Mouse (Mus musculus): Measurements from ENCODE around the gene Hmga2. TPM values are rescaled to one million over a fixed set of nuclear protein-coding genes. Genes with fewer than 3 reads are reported as not detected.

The Hmga2 gene
- total RNA-seq (2014; fragmentation: Nextera tagmentation) (0.60 and 0.87 TPM in 2 replicates), total RNA-seq (2017) (0.06 and 0.33 TPM in 2 replicates), polyA plus RNA-seq (2012) (not detected in 2 replicates)

- Histone ChIP-seq H3K4me1 (ENCODE audit: insufficient read depth, low read depth, low read length) (no peaks in the 10 kb centered on the region), H3K9me3 (replicated peaks) (peaks cover 48% of the 10 kb centered on the region), H3K27me3 (ENCODE audit: insufficient read depth, low read length) (no peaks in the 10 kb centered on the region), H3K4me3 (ENCODE audit: low read depth, low read length) (no peak within 1 kb of the TSS; the same call in 1 of the 2 replicates), H3K36me3 (replicated peaks) (no peaks in the 10 kb centered on the region)
- TF ChIP-seq GATA1 (IDR thresholded peaks at IDR 0.05; ENCODE audit: borderline replicate concordance, low read length) (no peak), CTCF (IDR thresholded peaks at IDR 0.05; ENCODE audit: low read depth, low read length) (no peak), POLR2AphosphoS5 (IDR thresholded peaks at IDR 0.05; ENCODE audit: insufficient replicate concordance, low read depth, low read length) (no peak), GATA2 (IDR thresholded peaks at IDR 0.05; ENCODE audit: borderline replicate concordance, low read depth, low read length) (no peak), TAL1 (conservative IDR thresholded peaks at IDR 0.05; ENCODE audit: low read depth, low read length) (no peak)
- no peak for ATAC-seq (ENCODE audit: extremely low read depth, insufficient number of reproducible peaks, low FRiP score, poor library complexity, severe bottlenecking)
- no peak for DNase-seq (ENCODE audit: low spot score)
Measured at GRCm38 (mm10) chr10:120475601-120476515, at the start of gene Hmga2. Hmga2 (minus strand) TSS chr10:120476469.

DNA sequence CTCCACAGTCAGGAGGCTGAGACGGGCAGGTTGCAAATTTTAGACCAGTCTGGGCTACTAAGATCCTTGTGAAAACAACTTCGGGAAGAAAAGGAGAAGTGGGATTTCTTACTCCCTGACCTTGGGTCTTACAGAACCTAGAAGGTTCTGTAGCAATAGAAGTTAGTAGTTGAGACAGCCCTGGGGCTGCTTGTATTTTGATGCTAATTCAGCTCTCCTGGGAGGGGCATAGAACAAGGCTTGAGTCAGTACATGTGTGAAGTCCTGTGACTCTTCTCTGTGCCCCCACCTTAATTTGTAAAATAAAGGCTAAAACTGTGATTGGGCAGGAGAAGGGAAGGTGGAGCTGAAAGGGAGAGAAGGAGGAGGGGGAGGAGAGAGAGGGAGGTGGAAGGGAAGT is 46.7 kb upstream of the Hmga2 start:
- no peaks in the 10 kb centered on the region for H3K27me3 ChIP-seq (ENCODE audit: insufficient read depth, low read length)
- H3K9me3 ChIP-seq (replicated peaks), result peaks cover 57% of the 10 kb centered on the region
- no peak for DNase-seq (ENCODE audit: low spot score)
- no peaks in the 10 kb centered on the region for H3K4me1 ChIP-seq (ENCODE audit: insufficient read depth, low read depth, low read length)
- no peak for ATAC-seq (ENCODE audit: extremely low read depth, insufficient number of reproducible peaks, low FRiP score, poor library complexity, severe bottlenecking)
- TF ChIP-seq CTCF (IDR thresholded peaks at IDR 0.05; ENCODE audit: low read depth, low read length) (no peak), POLR2AphosphoS5 (IDR thresholded peaks at IDR 0.05; ENCODE audit: insufficient replicate concordance, low read depth, low read length) (no peak), TAL1 (conservative IDR thresholded peaks at IDR 0.05; ENCODE audit: low read depth, low read length) (no peak), GATA1 (IDR thresholded peaks at IDR 0.05; ENCODE audit: borderline replicate concordance, low read length) (no peak), GATA2 (IDR thresholded peaks at IDR 0.05; ENCODE audit: borderline replicate concordance, low read depth, low read length) (no peak)
- no peak overlapping the region for H3K4me3 ChIP-seq (ENCODE audit: low read depth, low read length)
- H3K36me3 ChIP-seq (replicated peaks), result no peaks in the 10 kb centered on the region

GRCm38 (mm10) chr10:120521912-120522575 is 45.8 kb upstream of the Hmga2 start:
- Histone ChIP-seq H3K9me3 (replicated peaks) (peaks cover 59% of the 10 kb centered on the region), H3K36me3 (replicated peaks) (no peaks in the 10 kb centered on the region), H3K4me1 (ENCODE audit: insufficient read depth, low read depth, low read length) (no peaks in the 10 kb centered on the region), H3K27me3 (ENCODE audit: insufficient read depth, low read length) (no peaks in the 10 kb centered on the region), H3K4me3 (ENCODE audit: low read depth, low read length) (no peak overlapping the region)
- ATAC-seq (ENCODE audit: extremely low read depth, insufficient number of reproducible peaks, low FRiP score, poor library complexity, severe bottlenecking) (no peak), DNase-seq (ENCODE audit: low spot score) (no peak)
- no peak for TF ChIP-seq CTCF (IDR thresholded peaks at IDR 0.05; ENCODE audit: low read depth, low read length)
- no peak for TF ChIP-seq POLR2AphosphoS5 (IDR thresholded peaks at IDR 0.05; ENCODE audit: insufficient replicate concordance, low read depth, low read length)
- TF ChIP-seq GATA1 (IDR thresholded peaks at IDR 0.05; ENCODE audit: borderline replicate concordance, low read length), result no peak
- no peak for TF ChIP-seq GATA2 (IDR thresholded peaks at IDR 0.05; ENCODE audit: borderline replicate concordance, low read depth, low read length)
- no peak for TF ChIP-seq TAL1 (conservative IDR thresholded peaks at IDR 0.05; ENCODE audit: low read depth, low read length)

- no peak for DNase-seq (ENCODE audit: low spot score)
- H3K4me1 ChIP-seq (ENCODE audit: insufficient read depth, low read depth, low read length), result no peaks in the 10 kb centered on the region
- TF ChIP-seq CTCF (IDR thresholded peaks at IDR 0.05; ENCODE audit: low read depth, low read length) (no peak), POLR2AphosphoS5 (IDR thresholded peaks at IDR 0.05; ENCODE audit: insufficient replicate concordance, low read depth, low read length) (no peak), TAL1 (conservative IDR thresholded peaks at IDR 0.05; ENCODE audit: low read depth, low read length) (no peak), GATA1 (IDR thresholded peaks at IDR 0.05; ENCODE audit: borderline replicate concordance, low read length) (no peak), GATA2 (IDR thresholded peaks at IDR 0.05; ENCODE audit: borderline replicate concordance, low read depth, low read length) (no peak)
- H3K36me3 ChIP-seq (replicated peaks), result no peaks in the 10 kb centered on the region
- no peak for ATAC-seq (ENCODE audit: extremely low read depth, insufficient number of reproducible peaks, low FRiP score, poor library complexity, severe bottlenecking)
- H3K9me3 ChIP-seq (replicated peaks), result peaks cover 45% of the 10 kb centered on the region
- no peak overlapping the region for H3K4me3 ChIP-seq (ENCODE audit: low read depth, low read length)
- no peaks in the 10 kb centered on the region for H3K27me3 ChIP-seq (ENCODE audit: insufficient read depth, low read length)
Measured at GRCm38 (mm10) chr10:120516311-120516710, 40.0 kb upstream of the Hmga2 start.

DNA sequence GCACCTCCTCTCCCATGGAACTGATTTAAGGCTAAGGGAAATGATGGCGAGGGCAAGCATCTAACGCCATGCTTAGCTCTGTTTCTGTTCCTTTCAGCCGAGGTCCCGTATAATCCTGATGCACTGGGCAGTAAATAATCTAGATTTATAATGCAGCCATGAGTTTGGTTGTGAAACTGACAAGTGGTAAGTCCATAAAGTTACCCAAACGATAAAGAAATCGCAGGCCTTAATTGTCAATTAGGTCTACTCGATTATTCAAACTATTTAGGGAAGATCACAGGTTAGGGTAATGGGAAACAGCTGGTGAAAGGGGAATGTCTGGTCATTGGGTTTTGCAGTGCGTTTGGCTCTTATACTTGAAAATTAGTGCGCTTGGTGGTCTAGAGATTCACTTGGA is 37.5 kb upstream of the Hmga2 start:
- no peak for TF ChIP-seq CTCF (IDR thresholded peaks at IDR 0.05; ENCODE audit: low read depth, low read length)
- no peak for TF ChIP-seq GATA1 (IDR thresholded peaks at IDR 0.05; ENCODE audit: borderline replicate concordance, low read length)
- no peak for TF ChIP-seq TAL1 (conservative IDR thresholded peaks at IDR 0.05; ENCODE audit: low read depth, low read length)
- no peak for TF ChIP-seq GATA2 (IDR thresholded peaks at IDR 0.05; ENCODE audit: borderline replicate concordance, low read depth, low read length)
- no peak for TF ChIP-seq POLR2AphosphoS5 (IDR thresholded peaks at IDR 0.05; ENCODE audit: insufficient replicate concordance, low read depth, low read length)
- peaks cover 46% of the 10 kb centered on the region for H3K9me3 ChIP-seq (replicated peaks)
- no peak for DNase-seq (ENCODE audit: low spot score)
- H3K36me3 ChIP-seq (replicated peaks), result no peaks in the 10 kb centered on the region
- H3K4me3 ChIP-seq (ENCODE audit: low read depth, low read length), result no peak overlapping the region
- ATAC-seq (ENCODE audit: extremely low read depth, insufficient number of reproducible peaks, low FRiP score, poor library complexity, severe bottlenecking), result no peak
- H3K4me1 ChIP-seq (ENCODE audit: insufficient read depth, low read depth, low read length), result no peaks in the 10 kb centered on the region
- H3K27me3 ChIP-seq (ENCODE audit: insufficient read depth, low read length), result no peaks in the 10 kb centered on the region

GRCm38 (mm10) chr10:120512946-120513345 is 36.7 kb upstream of the Hmga2 start:
- Histone ChIP-seq H3K4me1 (ENCODE audit: insufficient read depth, low read depth, low read length) (no peaks in the 10 kb centered on the region), H3K36me3 (replicated peaks) (no peaks in the 10 kb centered on the region), H3K27me3 (ENCODE audit: insufficient read depth, low read length) (no peaks in the 10 kb centered on the region), H3K9me3 (replicated peaks) (peaks cover 46% of the 10 kb centered on the region), H3K4me3 (ENCODE audit: low read depth, low read length) (no peak overlapping the region)
- TF ChIP-seq TAL1 (conservative IDR thresholded peaks at IDR 0.05; ENCODE audit: low read depth, low read length), result no peak
- no peak for DNase-seq (ENCODE audit: low spot score)
- no peak for ATAC-seq (ENCODE audit: extremely low read depth, insufficient number of reproducible peaks, low FRiP score, poor library complexity, severe bottlenecking)
